Comparison of ENCODE assay signal across 22 mouse cellular contexts in the genomic region with DNA sequence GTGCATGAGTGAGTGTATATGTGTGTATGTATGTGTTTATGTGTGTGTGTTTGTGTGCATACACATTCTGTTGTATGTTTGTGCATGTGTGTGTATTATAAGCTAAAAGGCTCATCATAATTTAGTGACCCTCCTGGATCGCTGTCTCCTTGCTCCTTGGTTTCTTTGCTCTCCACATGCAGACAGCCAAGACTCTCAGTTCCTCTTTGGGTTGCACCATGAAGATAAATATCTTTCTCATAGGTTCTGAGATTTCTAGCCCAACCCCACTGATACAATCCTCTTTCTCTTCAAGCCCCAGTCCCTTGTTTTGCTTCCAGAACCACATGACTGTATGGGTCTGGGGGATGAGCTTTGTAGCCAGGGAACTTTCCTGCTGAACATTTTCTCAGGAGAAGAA. TPM values are rescaled to one million over a fixed set of nuclear protein-coding genes. Genes with fewer than 3 reads are reported as not detected.
"Had no signal": no experiment of that assay in that cellular context is flagged by ENCODE, and none has a peak within 500 bp of the region (broad histone marks: within the 10 kb centered on the region; RNA-seq: fewer than 3 reads in every experiment).

No protein-coding gene starts in this region.

- H3K36me3 ChIP-seq: liver, embryonic 12.5 days; midbrain, embryonic 13.5 days; midbrain, embryonic 15.5 days; neural tube, embryonic 12.5 days; stomach, embryonic 15.5 days had no signal

- DNase-seq: lung, adult 18-20 months; lung, embryonic 14.5 days; lung, postnatal 14 days; lung, postnatal 36 days; retina, postnatal 1 day; right cerebral cortex, adult 18-20 months; right cerebral cortex, postnatal 25 days; right cerebral cortex, postnatal 4 days; spleen, adult 18-20 months; thymus, adult 2 months; thymus, postnatal 14 days; thymus, postnatal 36 days had no signal

- H3K4me3 ChIP-seq: liver, embryonic 12.5 days; megakaryocyte, embryonic 14.5 days; midbrain, embryonic 13.5 days; midbrain, embryonic 15.5 days; neural tube, embryonic 12.5 days; stomach, embryonic 15.5 days had no signal

- H3K9ac ChIP-seq: liver, embryonic 12.5 days; liver, embryonic 14.5 days; lung, embryonic 14.5 days; midbrain, embryonic 13.5 days; midbrain, embryonic 15.5 days; neural tube, embryonic 12.5 days; stomach, embryonic 15.5 days had no signal

- H3K9me3 ChIP-seq: liver, embryonic 12.5 days; megakaryocyte, embryonic 14.5 days; midbrain, embryonic 13.5 days; midbrain, embryonic 15.5 days; neural tube, embryonic 12.5 days; stomach, embryonic 15.5 days had no signal

- H3K4me1 ChIP-seq: liver, embryonic 12.5 days; megakaryocyte, embryonic 14.5 days; midbrain, embryonic 15.5 days; neural tube, embryonic 12.5 days; stomach, embryonic 15.5 days had no signal

- ATAC-seq: liver, embryonic 12.5 days; midbrain, embryonic 13.5 days; midbrain, embryonic 15.5 days had no signal

- H3K27me3 ChIP-seq: liver, embryonic 12.5 days; midbrain, embryonic 13.5 days; midbrain, embryonic 15.5 days; neural tube, embryonic 12.5 days; stomach, embryonic 15.5 days had no signal

- H3K4me2 ChIP-seq: liver, embryonic 12.5 days; lung, embryonic 14.5 days; midbrain, embryonic 11.5 days; midbrain, embryonic 13.5 days; midbrain, embryonic 15.5 days; neural tube, embryonic 12.5 days; stomach, embryonic 15.5 days had no signal

- H3K27ac ChIP-seq: liver, embryonic 12.5 days; liver, embryonic 14.5 days; macrophage; midbrain, embryonic 13.5 days; midbrain, embryonic 15.5 days; neural tube, embryonic 12.5 days; stomach, embryonic 15.5 days; stomach, postnatal 0 days had no signal

RNA-seq across cellular contexts. Expression of a gene that starts 20.9 kb away (rescaled TPM):
- polyA plus RNA-seq: macrophage had no signal
